Mouse (Mus musculus): Measurements from ENCODE around the gene Srp54a. TPM values are rescaled to one million over a fixed set of nuclear protein-coding genes. Genes with fewer than 3 reads are reported as not detected.
"Not testable (repeated sequence)": the region's sequence is repeated elsewhere in the genome, so short reads cannot be mapped to it uniquely, and the experiment has no call there.

Srp54a gene
- total and polyA plus RNA-seq, 2 experiments from 2014 or later: 50.7 to 142 TPM

DNA sequence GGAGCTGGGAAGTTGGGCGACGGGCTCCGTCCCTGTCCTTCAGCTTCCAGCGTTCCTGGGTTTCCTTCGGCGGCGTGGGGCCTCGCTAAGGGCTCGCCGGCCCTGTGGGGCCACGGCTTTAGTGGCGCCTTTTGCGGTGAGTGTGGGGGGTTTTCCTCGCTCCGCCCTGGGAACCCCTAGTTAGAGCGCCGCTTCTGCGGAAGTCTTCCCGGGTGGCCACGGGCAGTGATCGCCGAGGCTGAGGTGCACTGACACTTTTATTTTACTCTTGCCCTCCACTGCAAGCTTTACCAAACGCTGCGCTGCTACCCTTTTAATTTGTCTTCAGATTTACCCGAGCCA lies 510 bp downstream of the Srp54a start:
- H3K4me2 ChIP-seq (ENCODE audit: low read depth, low read length): peak overlapping the region; percentile 54
- H3K27me3 ChIP-seq (ENCODE audit: control insufficient read depth, insufficient read depth, low read length); H3K4me1 ChIP-seq (ENCODE audit: control insufficient read depth, insufficient read depth); DNase-seq (ENCODE audit: low spot score); H3K36me3 ChIP-seq (replicated peaks; ENCODE audit: control insufficient read depth, insufficient read depth, low read length); H3K9me3 ChIP-seq (replicated peaks; ENCODE audit: control insufficient read depth, low read length): not testable (repeated sequence)
- 0% methylated on average over 25 of the region's 25 CpGs for WGBS
- 0 out of 2 replicates have a peak, but pooled peaks have one; percentile 58 for TF ChIP-seq EP300 (IDR thresholded peaks at IDR 0.05; ENCODE audit: low read depth)
- peak overlapping the region; percentile 82 for H3K9ac ChIP-seq (replicated peaks; ENCODE audit: low read depth, low read length)
- peak; percentile 50 for ATAC-seq (ENCODE audit: insufficient read depth, low read depth)
- peak overlapping the region; percentile 75 for H3K4me3 ChIP-seq (ENCODE audit: low read depth, low read length)
- H3K27ac ChIP-seq (ENCODE audit: low read depth): peak overlapping the region; percentile 97

DNA sequence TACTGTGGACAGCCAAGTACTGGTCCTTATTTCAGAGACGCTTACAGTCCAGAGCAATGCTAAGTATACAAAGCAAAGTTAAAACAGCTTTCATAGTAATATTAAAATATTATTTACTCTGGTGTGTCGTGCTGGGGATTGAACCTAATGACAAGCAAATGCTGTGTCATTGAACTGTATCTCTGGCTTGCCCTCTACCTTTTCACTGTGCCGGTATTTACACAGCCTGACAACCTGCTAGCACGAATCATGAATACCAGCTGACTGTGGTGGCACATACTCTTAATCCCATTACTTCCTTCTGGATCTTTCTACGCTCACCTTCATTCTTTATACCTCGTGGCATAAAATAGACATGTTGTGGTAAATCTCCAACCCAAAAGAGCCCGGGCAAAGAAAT lies 12.1 kb downstream of the Srp54a start:
- not testable (repeated sequence) for ATAC-seq (ENCODE audit: insufficient read depth, low read depth); H3K9ac ChIP-seq (replicated peaks; ENCODE audit: low read depth, low read length); H3K9me3 ChIP-seq (replicated peaks; ENCODE audit: control insufficient read depth, low read length); H3K27ac ChIP-seq (ENCODE audit: low read depth); DNase-seq (ENCODE audit: low spot score); H3K36me3 ChIP-seq (replicated peaks; ENCODE audit: control insufficient read depth, insufficient read depth, low read length); H3K4me3 ChIP-seq (ENCODE audit: low read depth, low read length); H3K27me3 ChIP-seq (ENCODE audit: control insufficient read depth, insufficient read depth, low read length); H3K4me2 ChIP-seq (ENCODE audit: low read depth, low read length); H3K4me1 ChIP-seq (ENCODE audit: control insufficient read depth, insufficient read depth)
- WGBS: 100% methylated on average over 1 of the region's 7 CpGs

DNA sequence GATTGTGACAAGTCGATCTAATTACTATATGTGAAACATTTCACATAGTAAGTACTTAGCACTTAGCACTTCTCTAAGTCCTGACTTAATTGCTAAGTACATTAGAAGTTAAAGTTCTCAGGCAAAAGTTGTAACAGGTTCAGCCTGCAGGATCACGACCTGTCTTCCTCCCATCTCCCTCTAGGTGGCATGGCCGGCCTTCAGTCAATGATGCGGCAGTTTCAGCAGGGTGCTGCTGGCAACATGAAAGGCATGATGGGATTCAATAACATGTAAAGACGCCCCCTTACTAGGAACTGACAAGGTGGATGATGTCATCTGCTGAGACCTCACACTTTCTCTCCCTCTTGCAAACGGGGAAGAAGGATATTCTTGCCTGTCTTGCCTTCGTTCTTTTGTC lies 32.6 kb downstream of the Srp54a start:
- not testable (repeated sequence) for H3K27me3 ChIP-seq (ENCODE audit: control insufficient read depth, insufficient read depth, low read length); ATAC-seq (ENCODE audit: insufficient read depth, low read depth); H3K4me1 ChIP-seq (ENCODE audit: control insufficient read depth, insufficient read depth); DNase-seq (ENCODE audit: low spot score); H3K27ac ChIP-seq (ENCODE audit: low read depth); H3K4me2 ChIP-seq (ENCODE audit: low read depth, low read length); H3K4me3 ChIP-seq (ENCODE audit: low read depth, low read length); H3K9ac ChIP-seq (replicated peaks; ENCODE audit: low read depth, low read length); H3K36me3 ChIP-seq (replicated peaks; ENCODE audit: control insufficient read depth, insufficient read depth, low read length); H3K9me3 ChIP-seq (replicated peaks; ENCODE audit: control insufficient read depth, low read length)
- no CpG with 5 or more reads among the region's 7 CpGs for WGBS

DNA sequence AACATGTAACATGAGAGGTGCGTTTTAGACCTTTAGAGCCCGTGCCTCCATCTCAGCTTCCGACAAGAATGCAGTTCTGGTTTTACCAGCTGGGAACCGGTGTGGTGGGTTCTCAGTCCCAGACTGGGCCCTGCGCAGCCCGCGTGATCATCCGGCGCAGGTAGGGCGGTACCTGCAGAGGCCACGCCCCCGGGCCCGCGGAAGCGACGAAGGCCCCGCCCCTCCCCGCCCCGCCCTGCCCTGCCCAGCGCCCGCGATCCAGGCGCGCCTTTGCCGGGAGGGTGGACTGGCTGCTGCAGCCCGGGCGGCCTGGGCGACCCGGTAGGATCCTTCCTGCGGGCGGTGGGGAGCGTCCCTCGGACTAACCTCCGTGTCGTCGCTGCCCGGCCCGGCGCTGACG lies 44.2 kb downstream of the Srp54a start, which contains the start of gene Fam177a:
TSS of gene Fam177a (plus strand) at position 228 of the 400 bp plus-strand sequence.
- H3K4me2 ChIP-seq (ENCODE audit: low read depth, low read length); H3K27ac ChIP-seq (ENCODE audit: low read depth); H3K9me3 ChIP-seq (replicated peaks; ENCODE audit: control insufficient read depth, low read length); H3K9ac ChIP-seq (replicated peaks; ENCODE audit: low read depth, low read length); H3K27me3 ChIP-seq (ENCODE audit: control insufficient read depth, insufficient read depth, low read length); H3K4me3 ChIP-seq (ENCODE audit: low read depth, low read length); H3K36me3 ChIP-seq (replicated peaks; ENCODE audit: control insufficient read depth, insufficient read depth, low read length); DNase-seq (ENCODE audit: low spot score); H3K4me1 ChIP-seq (ENCODE audit: control insufficient read depth, insufficient read depth): not testable (repeated sequence)
- ATAC-seq (ENCODE audit: insufficient read depth, low read depth): peak; percentile 98
- no CpG with 5 or more reads among the region's 40 CpGs for WGBS

DNA sequence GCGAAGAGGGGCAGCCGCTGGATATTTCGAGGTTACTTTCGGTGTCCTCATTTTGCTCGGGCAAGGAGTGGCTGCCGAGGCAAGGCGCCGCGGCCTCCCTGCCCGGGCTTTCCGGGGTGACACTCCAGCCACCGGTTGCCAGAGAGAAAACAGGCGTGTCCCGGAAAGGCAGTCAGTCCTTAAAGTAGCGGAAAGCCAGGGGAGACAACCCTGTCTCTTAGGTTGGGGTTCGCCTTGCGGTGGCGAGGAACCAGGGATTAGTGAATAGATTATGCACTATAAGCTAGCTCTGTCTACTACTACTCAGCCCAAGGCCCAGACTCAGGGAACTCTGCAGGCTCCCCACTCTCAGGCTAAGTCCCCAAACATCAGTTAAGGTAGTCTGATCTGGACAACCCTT lies 44.7 kb downstream of the Srp54a start:
- ATAC-seq (ENCODE audit: insufficient read depth, low read depth): peak; percentile 59
- no CpG with 5 or more reads among the region's 18 CpGs for WGBS
- H3K4me2 ChIP-seq (ENCODE audit: low read depth, low read length); H3K36me3 ChIP-seq (replicated peaks; ENCODE audit: control insufficient read depth, insufficient read depth, low read length); H3K4me3 ChIP-seq (ENCODE audit: low read depth, low read length); H3K27me3 ChIP-seq (ENCODE audit: control insufficient read depth, insufficient read depth, low read length); H3K4me1 ChIP-seq (ENCODE audit: control insufficient read depth, insufficient read depth); H3K9ac ChIP-seq (replicated peaks; ENCODE audit: low read depth, low read length); H3K27ac ChIP-seq (ENCODE audit: low read depth); H3K9me3 ChIP-seq (replicated peaks; ENCODE audit: control insufficient read depth, low read length); DNase-seq (ENCODE audit: low spot score): not testable (repeated sequence)

DNA sequence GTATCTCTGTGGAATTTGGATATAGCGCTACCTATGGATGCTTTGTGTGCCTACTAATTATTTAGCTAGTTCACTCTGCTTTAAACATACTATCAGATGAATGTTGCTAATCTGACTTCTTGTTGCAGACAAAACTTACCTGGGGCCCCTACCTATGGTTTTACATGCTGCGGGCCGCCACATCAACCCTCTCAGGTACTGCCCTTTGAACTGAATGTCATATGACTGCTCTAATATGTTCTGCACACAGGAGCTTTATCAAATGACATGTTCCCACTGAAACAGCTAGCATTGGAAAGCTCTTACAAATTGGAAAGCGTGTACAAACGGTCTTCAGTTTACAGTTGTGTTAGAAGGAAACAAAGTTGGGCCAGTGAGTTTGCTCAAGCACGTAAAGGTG lies 55.5 kb downstream of the Srp54a start:
- not testable (repeated sequence) for H3K36me3 ChIP-seq (replicated peaks; ENCODE audit: control insufficient read depth, insufficient read depth, low read length); H3K4me1 ChIP-seq (ENCODE audit: control insufficient read depth, insufficient read depth)
- WGBS: no CpG with 5 or more reads among the region's 6 CpGs

DNA sequence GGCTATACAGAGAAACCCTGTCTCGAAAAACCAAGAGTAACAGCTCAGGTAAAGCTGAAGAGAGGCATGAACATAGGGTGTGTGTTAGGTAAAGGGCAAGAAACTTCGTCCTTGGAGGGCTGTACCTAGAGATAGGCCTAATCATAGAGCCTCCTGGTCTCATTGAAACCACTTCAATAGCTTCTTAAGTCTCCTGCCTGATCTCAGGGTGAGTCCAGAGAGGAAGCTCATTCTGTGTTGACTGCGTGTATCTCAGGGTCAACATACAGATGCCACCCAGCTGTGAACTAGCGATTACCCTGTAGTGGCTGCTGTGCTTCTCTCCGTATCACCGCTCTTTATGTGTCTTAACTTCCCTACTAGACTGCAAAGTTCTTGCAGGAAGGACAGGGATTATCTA lies 57.8 kb downstream of the Srp54a start:
- ATAC-seq (ENCODE audit: insufficient read depth, low read depth); H3K4me2 ChIP-seq (ENCODE audit: low read depth, low read length); H3K9me3 ChIP-seq (replicated peaks; ENCODE audit: control insufficient read depth, low read length); H3K4me1 ChIP-seq (ENCODE audit: control insufficient read depth, insufficient read depth); H3K27me3 ChIP-seq (ENCODE audit: control insufficient read depth, insufficient read depth, low read length); DNase-seq (ENCODE audit: low spot score); H3K27ac ChIP-seq (ENCODE audit: low read depth); H3K4me3 ChIP-seq (ENCODE audit: low read depth, low read length); H3K36me3 ChIP-seq (replicated peaks; ENCODE audit: control insufficient read depth, insufficient read depth, low read length); H3K9ac ChIP-seq (replicated peaks; ENCODE audit: low read depth, low read length): not testable (repeated sequence)
- no CpG with 5 or more reads among the region's 6 CpGs for WGBS

More for the DNA sequence above, 55.5 kb downstream of the Srp54a start:
- not testable (repeated sequence) for DNase-seq (ENCODE audit: low spot score); H3K4me3 ChIP-seq (ENCODE audit: low read depth, low read length); H3K9ac ChIP-seq (replicated peaks; ENCODE audit: low read depth, low read length); H3K27ac ChIP-seq (ENCODE audit: low read depth); ATAC-seq (ENCODE audit: insufficient read depth, low read depth); H3K27me3 ChIP-seq (ENCODE audit: control insufficient read depth, insufficient read depth, low read length); H3K9me3 ChIP-seq (replicated peaks; ENCODE audit: control insufficient read depth, low read length); H3K4me2 ChIP-seq (ENCODE audit: low read depth, low read length)

DNA sequence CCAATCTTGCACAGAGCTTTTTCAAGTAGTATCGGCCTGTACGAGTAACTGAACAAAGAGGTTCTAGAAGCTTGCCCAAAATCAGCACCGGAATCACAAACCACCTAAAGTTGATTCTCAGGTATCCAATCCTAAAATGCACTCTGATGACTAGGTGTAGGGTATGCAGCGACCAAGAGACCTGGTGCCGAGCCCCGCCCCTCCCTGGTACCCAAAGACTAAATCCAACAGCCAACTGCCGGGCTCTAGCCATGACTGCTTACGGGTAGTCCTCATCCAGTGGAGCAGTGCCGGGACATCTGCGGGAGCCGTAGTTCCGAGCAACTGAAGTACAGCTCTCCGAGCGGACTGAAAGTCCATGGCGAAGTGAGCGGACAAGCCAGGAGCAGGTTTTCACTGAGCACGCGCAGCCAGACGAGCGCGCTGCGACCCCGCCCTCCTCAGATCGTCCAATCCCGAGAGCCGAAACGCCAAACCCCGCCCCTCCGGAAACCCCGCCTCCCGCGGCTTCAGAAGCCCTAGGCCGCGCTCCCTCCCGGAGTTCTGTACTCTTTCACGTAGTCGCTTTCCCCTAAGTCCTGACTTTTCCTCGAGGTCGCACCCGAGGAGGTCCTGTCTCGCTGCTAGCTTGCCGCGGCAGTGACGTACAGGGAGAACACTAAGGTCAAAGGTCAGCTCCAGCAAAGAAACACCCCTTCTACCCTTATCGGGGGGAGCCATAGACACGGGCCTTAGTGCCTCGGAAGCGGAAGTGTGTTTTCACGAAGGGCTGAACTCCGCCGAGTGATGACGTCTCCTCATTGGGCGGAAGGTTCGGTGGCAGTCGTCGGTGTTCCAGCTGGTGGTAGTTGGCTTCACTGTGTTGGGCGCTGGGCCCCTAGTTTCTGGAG lies 74.7 kb downstream of the Srp54a start, which contains the start of gene Srp54b:
TSS of gene Srp54b (plus strand) at position 546 of the 890 bp plus-strand sequence.
- not testable (repeated sequence) for DNase-seq (ENCODE audit: low spot score); H3K4me2 ChIP-seq (ENCODE audit: low read depth, low read length); H3K9ac ChIP-seq (replicated peaks; ENCODE audit: low read depth, low read length); H3K9me3 ChIP-seq (replicated peaks; ENCODE audit: control insufficient read depth, low read length); H3K4me1 ChIP-seq (ENCODE audit: control insufficient read depth, insufficient read depth); H3K27ac ChIP-seq (ENCODE audit: low read depth); H3K36me3 ChIP-seq (replicated peaks; ENCODE audit: control insufficient read depth, insufficient read depth, low read length); H3K27me3 ChIP-seq (ENCODE audit: control insufficient read depth, insufficient read depth, low read length)
- ATAC-seq (ENCODE audit: insufficient read depth, low read depth): peak; percentile 97
- peak within 1 kb of the TSS; percentile 29; the same call in 1 of the 2 replicates for H3K4me3 ChIP-seq (ENCODE audit: low read depth, low read length)
- WGBS: no CpG with 5 or more reads among the region's 57 CpGs
